Mouse (Mus musculus) neural tube, embryonic 14.5 days (tissue): Measurements from ENCODE around the gene Adgre4. TPM values are rescaled to one million over a fixed set of nuclear protein-coding genes. Genes with fewer than 3 reads are reported as not detected.
A peak's percentile ranks its signal among the peaks of the same experiment; 100 is the strongest.
"Not testable (repeated sequence)": the region's sequence is repeated elsewhere in the genome, so short reads cannot be mapped to it uniquely, and the experiment has no call there.

ENCODE experiments used
- ATAC-seq: fragments of 200-750 bp; cut with Nextera tagmentation; 2 replicates; pipeline ENCODE4 v1.8.0; 2017; ENCODE audit warnings: low read depth, mild to moderate bottlenecking, moderate TSS enrichment, moderate library complexity
- H3K27ac ChIP-seq: fragments of 300-500 bp; sonication (generic); 2 replicates; pipeline ENCODE4 v1.5.1; 2014; ENCODE audit warnings: low read depth, mild to moderate bottlenecking, control low read depth, low read length, moderate library complexity, mixed read lengths
- H3K27me3 ChIP-seq: fragments of 300-500 bp; sonication (generic); 2 replicates; pipeline ENCODE4 v1.6.1; 2014; ENCODE audit warnings: low read length; ENCODE audit not compliant: control insufficient read depth, insufficient read depth
- H3K36me3 ChIP-seq: fragments of 300-500 bp; sonication (generic); 2 replicates; pipeline ENCODE4 v1.6.1; 2014; ENCODE audit warnings: low read length, mixed read lengths; ENCODE audit not compliant: control insufficient read depth, insufficient read depth
- H3K4me1 ChIP-seq: fragments of 300-500 bp; sonication (generic); 2 replicates; pipeline ENCODE4 v1.6.1; 2014; ENCODE audit warnings: low read length; ENCODE audit not compliant: control insufficient read depth, insufficient read depth
- H3K4me2 ChIP-seq: fragments of 300-500 bp; sonication (generic); 2 replicates; pipeline ENCODE4 v1.6.1; 2014; ENCODE audit warnings: mild to moderate bottlenecking, low read depth, low read length, control low read depth
- H3K4me3 ChIP-seq: fragments of 300-500 bp; sonication (generic); 2 replicates; pipeline ENCODE4 v1.5.1; 2014; ENCODE audit warnings: low read depth, low read length, control low read depth, mixed read lengths
- H3K9ac ChIP-seq: fragments of 300-500 bp; sonication (generic); replicated peaks from 2 replicates; pipeline ENCODE4 v1.6.1; 2014; ENCODE audit warnings: low read depth, mild to moderate bottlenecking, control low read depth, low read length, mixed read lengths
- H3K9me3 ChIP-seq: fragments of 300-500 bp; sonication (generic); 2 replicates; pipeline ENCODE4 v1.6.1; 2016; ENCODE audit warnings: low read length; ENCODE audit not compliant: control insufficient read depth
- WGBS: fragments of 180-500 bp; shearing (Covaris S2); extraction: QIAGEN DNeasy Blood & Tissue Kit; methylation state at CpG from one replicate; pipeline ENCODE4 v1.1.7; 2014; 5-methylcytosine and 5-hydroxymethylcytosine counted together
- polyA plus RNA-seq: library from polyadenylated mRNA; unstranded; fragments of >200 nt; fragmentation: Nextera tagmentation; extraction: Ambion mirVana; gene quantifications from 2 replicates; pipeline ENCODE4 v1.2.1, GENCODE M21; 2014

Adgre4 gene
- polyA plus RNA-seq, 1 experiment from 2014 or later, result 0.24 TPM

DNA sequence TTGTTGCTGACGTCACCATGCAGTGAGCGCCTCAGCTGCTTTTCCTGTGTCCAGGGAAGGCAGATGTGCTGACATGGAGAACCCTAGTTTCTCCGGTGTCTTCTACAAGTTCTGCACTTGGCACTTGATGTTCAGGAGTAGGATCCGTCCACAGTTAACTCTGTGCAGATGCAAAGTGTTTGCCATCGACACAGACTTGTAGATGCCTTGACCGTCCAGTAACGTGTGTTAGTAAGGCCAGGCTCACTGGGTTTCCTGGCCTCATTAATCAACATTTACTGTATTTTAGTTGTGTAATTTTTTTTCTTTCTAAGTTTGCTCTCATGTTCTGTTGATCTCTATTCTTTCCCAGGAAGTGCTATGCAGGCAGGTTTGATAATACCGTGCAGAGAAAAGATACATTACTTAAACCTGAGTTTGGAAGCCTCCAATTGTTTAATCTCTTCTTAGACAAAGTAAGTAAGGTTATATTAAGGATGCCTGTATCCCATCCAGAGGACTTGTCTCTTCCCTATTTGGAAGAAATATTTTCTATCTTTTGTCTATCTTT lies 142.7 kb downstream of the Adgre4 start:
- H3K4me1 ChIP-seq, H3K36me3 ChIP-seq, H3K27me3 ChIP-seq, ATAC-seq, H3K27ac ChIP-seq, H3K9me3 ChIP-seq: not testable (repeated sequence)
- peak overlapping the region; percentile 38 for H3K4me3 ChIP-seq
- 17% methylated on average over 6 of the region's 8 CpGs for WGBS
- H3K9ac ChIP-seq, result peak overlapping the region; percentile 41; the same call in 1 of the 2 replicates
- H3K4me2 ChIP-seq, result peak overlapping the region; percentile 50

DNA sequence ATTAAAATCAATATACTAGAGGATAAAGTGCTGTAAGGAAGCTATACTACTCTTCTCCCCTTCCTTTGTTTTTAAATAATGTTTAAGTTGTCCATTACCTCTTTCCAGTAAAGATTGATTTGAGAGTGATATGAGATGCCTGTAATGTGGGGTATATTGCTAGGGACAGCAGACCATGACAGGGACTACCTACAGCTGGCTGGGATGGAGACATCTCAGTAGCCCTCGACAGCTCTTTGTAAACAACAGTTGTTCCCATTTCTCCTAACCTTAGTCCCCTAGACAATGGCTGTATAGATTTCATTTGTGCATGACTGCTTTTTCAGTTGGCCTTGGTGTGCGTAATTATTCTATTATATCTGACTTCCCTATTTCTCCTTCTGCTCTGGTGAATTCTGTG lies 153.3 kb downstream of the Adgre4 start:
- Histone ChIP-seq H3K27me3 (no peaks in the 10 kb centered on the region), H3K4me2 (no peak overlapping the region), H3K9me3 (0 out of 2 replicates have a peak, but pooled peaks cover 4% of the 10 kb centered on the region), H3K4me1 (no peaks in the 10 kb centered on the region), H3K4me3 (no peak overlapping the region), H3K27ac (no peak overlapping the region), H3K36me3 (peaks cover 3% of the 10 kb centered on the region; the same call in 1 of the 2 replicates), H3K9ac (no peak overlapping the region)
- WGBS, result 58% methylated on average over 2 of the region's 2 CpGs
- ATAC-seq, result no peak

Other genes with a start within 250 kb of the Adgre4 start
- not detected in 2 replicates for gene Vmn2r118, start 124.8 kb upstream of the Adgre4 start, polyA plus RNA-seq
- gene Pot1b, start 37.4 kb upstream of the Adgre4 start, polyA plus RNA-seq, result 6.6 and 6.8 TPM in 2 replicates
- 12.2 TPM in 2 replicates for gene Zfp119a, start 128.9 kb downstream of the Adgre4 start, polyA plus RNA-seq
- gene Zfp959, start 142.1 kb downstream of the Adgre4 start, polyA plus RNA-seq, result 16.1 and 17.1 TPM in 2 replicates
- 9.8 and 10.5 TPM in 2 replicates for gene Zfp119b, start 199.5 kb downstream of the Adgre4 start, polyA plus RNA-seq
- gene Ebi3, start 202.7 kb downstream of the Adgre4 start, polyA plus RNA-seq, result 6.7 and 7.1 TPM in 2 replicates
- 17.9 and 18.0 TPM in 2 replicates for gene Yju2, start 209.1 kb downstream of the Adgre4 start, polyA plus RNA-seq
- 158 and 218 TPM in 2 replicates for gene Shd, start 220.5 kb downstream of the Adgre4 start, polyA plus RNA-seq
- 155 and 188 TPM in 2 replicates for gene Fsd1, start 236.5 kb downstream of the Adgre4 start, polyA plus RNA-seq